Mouse (Mus musculus) bone marrow, adult 2 months (tissue): ENCODE measurements around the gene Arhgap5. TPM values are rescaled to one million over a fixed set of nuclear protein-coding genes. Genes with fewer than 3 reads are reported as not detected.

ENCODE experiments used
- H3K27ac ChIP-seq: fragments of 200-500 bp; 2 replicates; pipeline ENCODE4 v1.5.1; 2012; ENCODE audit warnings: low read depth, mild to moderate bottlenecking, control low read depth, inconsistent platforms, low read length; ENCODE audit not compliant: control insufficient read depth, poor library complexity, insufficient read depth
- H3K4me1 ChIP-seq: fragments of 200-500 bp; 2 replicates; pipeline ENCODE4 v1.6.1; 2011; ENCODE audit warnings: low read length; ENCODE audit not compliant: control insufficient read depth, insufficient read depth
- H3K4me3 ChIP-seq: fragments of 200-500 bp; replicated peaks from 2 replicates; pipeline ENCODE3; 2011; ENCODE audit warnings: mild to moderate bottlenecking, low read depth, low read length, control low read depth; ENCODE audit not compliant: control insufficient read depth
- CTCF ChIP-seq: fragments of 200-500 bp; IDR thresholded peaks from 2 replicates; pipeline ENCODE4 v1.5.1; 2011; ENCODE audit warnings: low read length, control low read depth; ENCODE audit not compliant: control insufficient read depth, insufficient read depth
- POLR2A ChIP-seq: fragments of 200-500 bp; IDR thresholded peaks from 2 replicates; pipeline ENCODE4 v1.6.1; 2011; ENCODE audit warnings: low read depth, mild to moderate bottlenecking, control low read depth, low read length, borderline replicate concordance; ENCODE audit not compliant: control insufficient read depth
- WGBS: fragments of 180-500 bp; shearing (Covaris S2); methylation state at CpG from one replicate; pipeline ENCODE4 v1.1.7; 2018; 5-methylcytosine and 5-hydroxymethylcytosine counted together
- polyA plus RNA-seq: library from polyadenylated mRNA; stranded (reverse); fragments of >200 nt; gene quantifications from 2 replicates; pipeline ENCODE4 v1.2.4, GENCODE M21; 2011; ENCODE audit warnings: low replicate concordance; ENCODE audit not compliant: missing spikeins, insufficient read depth, insufficient read length

The Arhgap5 gene
- polyA plus RNA-seq, 1 experiment, result 7.8 TPM

GRCm38 (mm10) chr12:52481969-52482550 is 21.7 kb upstream of the Arhgap5 start:
- no peak overlapping the region for H3K27ac ChIP-seq
- no peak overlapping the region for H3K4me3 ChIP-seq
- H3K4me1 ChIP-seq, result no peaks in the 10 kb centered on the region; the same call in 1 of the 2 replicates
- WGBS, result 39% methylated on average over 5 of the region's 5 CpGs
- TF ChIP-seq POLR2A, result no peak
- no peak for TF ChIP-seq CTCF

- TF ChIP-seq POLR2A, result no peak
- no peak for TF ChIP-seq CTCF
- no peak overlapping the region for H3K4me3 ChIP-seq
- no peaks in the 10 kb centered on the region; the same call in 1 of the 2 replicates for H3K4me1 ChIP-seq
- WGBS, result 97% methylated on average over 9 of the region's 9 CpGs
- no peak overlapping the region for H3K27ac ChIP-seq
Measured at GRCm38 (mm10) chr12:52483219-52483618, 20.6 kb upstream of the Arhgap5 start.

- H3K4me1 ChIP-seq, result no peaks in the 10 kb centered on the region
- no peak overlapping the region for H3K4me3 ChIP-seq
- TF ChIP-seq CTCF (no peak), POLR2A (no peak)
- WGBS, result 59% methylated on average over 15 of the region's 15 CpGs
- no peak overlapping the region for H3K27ac ChIP-seq
Measured at GRCm38 (mm10) chr12:52488266-52488975, 15.4 kb upstream of the Arhgap5 start.

GRCm38 (mm10) chr12:52493281-52493681 is 10.5 kb upstream of the Arhgap5 start:
- WGBS, result 77% methylated on average over 6 of the region's 6 CpGs
- Histone ChIP-seq H3K4me1 (no peaks in the 10 kb centered on the region), H3K4me3 (no peak overlapping the region), H3K27ac (no peak overlapping the region)
- TF ChIP-seq POLR2A (no peak), CTCF (no peak)

GRCm38 (mm10) chr12:52497209-52497608 is 6.6 kb upstream of the Arhgap5 start:
- no peak overlapping the region for H3K4me3 ChIP-seq
- H3K4me1 ChIP-seq, result no peaks in the 10 kb centered on the region
- no peak overlapping the region for H3K27ac ChIP-seq
- WGBS, result 68% methylated on average over 3 of the region's 3 CpGs
- no peak for TF ChIP-seq CTCF
- no peak for TF ChIP-seq POLR2A

- 59% methylated on average over 8 of the region's 8 CpGs for WGBS
- no peak for TF ChIP-seq POLR2A
- TF ChIP-seq CTCF, result no peak
- no peaks in the 10 kb centered on the region for H3K4me1 ChIP-seq
Measured at GRCm38 (mm10) chr12:52500915-52501833, 2.6 kb upstream of the Arhgap5 start.

GRCm38 (mm10) chr12:52502161-52502560 is 1.6 kb upstream of the Arhgap5 start:
- TF ChIP-seq POLR2A, result no peak
- TF ChIP-seq CTCF, result no peak
- no peak overlapping the region for H3K27ac ChIP-seq
- H3K4me1 ChIP-seq, result no peaks in the 10 kb centered on the region
- 39% methylated on average over 3 of the region's 3 CpGs for WGBS
- H3K4me3 ChIP-seq, result no peak overlapping the region

More at GRCm38 (mm10) chr12:52500915-52501833, 2.6 kb upstream of the Arhgap5 start:
- H3K27ac ChIP-seq, result no peak overlapping the region
- H3K4me3 ChIP-seq, result no peak overlapping the region

GRCm38 (mm10) chr12:52503131-52503455 is 679 bp upstream of the Arhgap5 start:
- Histone ChIP-seq H3K27ac (no peak overlapping the region), H3K4me3 (peak overlapping the region; percentile 62), H3K4me1 (no peaks in the 10 kb centered on the region)
- WGBS, result 2% methylated on average over 13 of the region's 13 CpGs
- TF ChIP-seq CTCF (no peak), POLR2A (no peak)
